Mouse (Mus musculus) mature B cell (primary cell): ENCODE measurements around the gene Epb41.

Experiments
- in situ Hi-C: fragments of 300-500 bp; cut with MboI; formaldehyde crosslinking; loops from 2 replicates; pipeline ENCODE4 v1.14.3; 2019

Epb41 gene

GRCm38 (mm10) chr4:131898503-131899179 is 176.5 kb downstream of the Epb41 start:
- in situ Hi-C loops = no loop called here

GRCm38 (mm10) chr4:131897787-131898186 is 177.3 kb downstream of the Epb41 start:
- in situ Hi-C loops = no loop called here

GRCm38 (mm10) chr4:131897109-131897508 is 178.0 kb downstream of the Epb41 start:
- in situ Hi-C loops = no loop called here

- in situ Hi-C loops = no loop called here
Observed at GRCm38 (mm10) chr4:131890692-131891091, 184.4 kb downstream of the Epb41 start.

GRCm38 (mm10) chr4:131888564-131888963 is 186.6 kb downstream of the Epb41 start:
- in situ Hi-C loops = no loop called here

- in situ Hi-C loops = no loop called here
Observed at GRCm38 (mm10) chr4:131885376-131885775, 189.7 kb downstream of the Epb41 start.

GRCm38 (mm10) chr4:131883571-131883970 is 191.6 kb downstream of the Epb41 start:
- in situ Hi-C loops = no loop called here

- in situ Hi-C loops = no loop called here
Observed at GRCm38 (mm10) chr4:131881306-131881705, 193.8 kb downstream of the Epb41 start.

- in situ Hi-C loops = no loop called here
Observed at GRCm38 (mm10) chr4:131879692-131880091, 195.4 kb downstream of the Epb41 start.

- in situ Hi-C loops = no loop called here
Observed at GRCm38 (mm10) chr4:131876836-131877235, 198.3 kb downstream of the Epb41 start.

GRCm38 (mm10) chr4:131875242-131875641 is 199.9 kb downstream of the Epb41 start:
- in situ Hi-C loops = no loop called here

- in situ Hi-C loops = no loop called here
Observed at GRCm38 (mm10) chr4:131874567-131874966, 200.6 kb downstream of the Epb41 start.

- in situ Hi-C loops = no loop called here
Observed at GRCm38 (mm10) chr4:131874169-131874536, 201.0 kb downstream of the Epb41 start.
